Mouse (Mus musculus) megakaryocyte, embryonic 14.5 days (primary cell): ENCODE data around the gene Actr2. TPM values are rescaled to one million over a fixed set of nuclear protein-coding genes. Genes with fewer than 3 reads are reported as not detected.

ENCODE experiments used
- H3K27me3 ChIP-seq: replicated peaks from 2 replicates; pipeline ENCODE3; 2012; ENCODE audit warnings: inconsistent platforms
- H3K36me3 ChIP-seq: replicated peaks from 2 replicates; pipeline ENCODE3; 2012; ENCODE audit warnings: low read length, inconsistent platforms, mixed read lengths
- H3K4me1 ChIP-seq: 2 replicates; pipeline ENCODE4 v1.6.1; 2012; ENCODE audit warnings: inconsistent platforms
- H3K4me3 ChIP-seq: replicated peaks from 2 replicates; pipeline ENCODE3; 2012; ENCODE audit warnings: moderate library complexity, mild to moderate bottlenecking, inconsistent platforms
- H3K9me3 ChIP-seq: 2 replicates; pipeline ENCODE4 v1.6.1; 2012; ENCODE audit warnings: inconsistent platforms
- FLI1 ChIP-seq: IDR thresholded peaks from 2 replicates; pipeline ENCODE4 v1.6.1; 2012; ENCODE audit warnings: low read length, inconsistent platforms, mixed read lengths
- GATA1 ChIP-seq: IDR thresholded peaks from 3 replicates; pipeline ENCODE4 v1.6.1; 2012; ENCODE audit warnings: mixed read lengths, low read length, inconsistent platforms, borderline replicate concordance
- polyA plus RNA-seq: library from polyadenylated mRNA; stranded (reverse); fragments of >175 nt; gene quantifications from 2 replicates; pipeline ENCODE4 v1.2.3, GENCODE M21; 2012; ENCODE audit warnings: low replicate concordance; ENCODE audit not compliant: insufficient read depth

The Actr2 gene
- polyA plus RNA-seq, 1 experiment, result 26.1 TPM

- peaks cover 87% of the 10 kb centered on the region for H3K36me3 ChIP-seq
- peaks cover 12% of the 10 kb centered on the region; the same call in 1 of the 2 replicates for H3K9me3 ChIP-seq
- peaks cover 16% of the 10 kb centered on the region for H3K4me1 ChIP-seq
- H3K4me3 ChIP-seq, result no peak overlapping the region
- no peaks in the 10 kb centered on the region for H3K27me3 ChIP-seq
- no peak for TF ChIP-seq GATA1
- TF ChIP-seq FLI1, result no peak
Observed at GRCm38 (mm10) chr11:20022462-20022861, 90.3 kb downstream of the Actr2 start.

GRCm38 (mm10) chr11:20020720-20021119 is 92.0 kb downstream of the Actr2 start:
- TF ChIP-seq GATA1 (no peak), FLI1 (no peak)
- Histone ChIP-seq H3K9me3 (peaks cover 12% of the 10 kb centered on the region; the same call in 1 of the 2 replicates), H3K36me3 (peaks cover 90% of the 10 kb centered on the region), H3K4me3 (no peak overlapping the region), H3K4me1 (peaks cover 20% of the 10 kb centered on the region), H3K27me3 (no peaks in the 10 kb centered on the region)

GRCm38 (mm10) chr11:20018905-20019304 is 93.8 kb downstream of the Actr2 start:
- no peak for TF ChIP-seq FLI1
- TF ChIP-seq GATA1, result no peak
- peaks cover 34% of the 10 kb centered on the region for H3K4me1 ChIP-seq
- peaks cover 89% of the 10 kb centered on the region for H3K36me3 ChIP-seq
- peaks cover 12% of the 10 kb centered on the region; the same call in 1 of the 2 replicates for H3K9me3 ChIP-seq
- no peaks in the 10 kb centered on the region for H3K27me3 ChIP-seq
- H3K4me3 ChIP-seq, result no peak overlapping the region

- TF ChIP-seq GATA1 (no peak), FLI1 (no peak)
- peaks cover 43% of the 10 kb centered on the region for H3K4me1 ChIP-seq
- peaks cover 12% of the 10 kb centered on the region; the same call in 1 of the 2 replicates for H3K9me3 ChIP-seq
- no peak overlapping the region for H3K4me3 ChIP-seq
- peaks cover 93% of the 10 kb centered on the region for H3K36me3 ChIP-seq
- H3K27me3 ChIP-seq, result no peaks in the 10 kb centered on the region
Observed at GRCm38 (mm10) chr11:20017937-20018336, 94.8 kb downstream of the Actr2 start.

GRCm38 (mm10) chr11:20013366-20013765 is 99.3 kb downstream of the Actr2 start:
- Histone ChIP-seq H3K4me3 (no peak overlapping the region), H3K27me3 (no peaks in the 10 kb centered on the region), H3K36me3 (peaks cover 96% of the 10 kb centered on the region), H3K9me3 (no peaks in the 10 kb centered on the region), H3K4me1 (peaks cover 57% of the 10 kb centered on the region)
- TF ChIP-seq GATA1, result no peak
- no peak for TF ChIP-seq FLI1

Other genes starting within 250 kb of the Actr2 start
- 25.4 and 51.5 TPM in 2 replicates for gene Spred2, start 188.5 kb downstream of the Actr2 start, polyA plus RNA-seq
- 6.5 and 33.5 TPM in 2 replicates for gene Rab1a, start 88.5 kb upstream of the Actr2 start, polyA plus RNA-seq
- gene Cep68, start 136.5 kb upstream of the Actr2 start, polyA plus RNA-seq, result 4.7 and 15.5 TPM in 2 replicates
- gene Slc1a4, start 219.8 kb upstream of the Actr2 start, polyA plus RNA-seq, result 8.6 and 10.8 TPM in 2 replicates